Mouse (Mus musculus): ENCODE data around the gene Rgs3.

- no peak for TF ChIP-seq CTCF (IDR thresholded peaks at IDR 0.05; ENCODE audit: low read depth)
- no peak for TF ChIP-seq EP300 (IDR thresholded peaks at IDR 0.05; ENCODE audit: low read depth)
These were observed 39.8 kb upstream of the Rgs3 start, which contains the start of gene Alad for GRCm38 (mm10) chr4:62519849-62520233.

Measured in heart, postnatal 0 days (tissue).